Mouse (Mus musculus) hindbrain, postnatal 0 days (tissue): ENCODE data around the gene Kalrn. TPM values are rescaled to one million over a fixed set of nuclear protein-coding genes. Genes with fewer than 3 reads are reported as not detected.

ENCODE experiments used
- ATAC-seq: fragments of 200-750 bp; cut with Nextera tagmentation; 2 replicates; pipeline ENCODE4 v1.8.0; 2017; ENCODE audit warnings: mild to moderate bottlenecking, moderate TSS enrichment, moderate library complexity
- DNase-seq: peaks from one replicate; pipeline ENCODE4 v3.0.0-alpha.2; 2015; ENCODE audit warnings: low spot score
- H3K27ac ChIP-seq: fragments of 300-500 bp; sonication (generic); 2 replicates; pipeline ENCODE4 v1.5.1; 2014; ENCODE audit warnings: mild to moderate bottlenecking
- H3K27me3 ChIP-seq: fragments of 300-500 bp; sonication (generic); 2 replicates; pipeline ENCODE4 v1.6.1; 2014; ENCODE audit warnings: low read length, mixed read lengths; ENCODE audit not compliant: insufficient read depth
- H3K36me3 ChIP-seq: fragments of 300-500 bp; sonication (generic); 2 replicates; pipeline ENCODE4 v1.6.1; 2014; ENCODE audit warnings: low read length, mixed read lengths; ENCODE audit not compliant: insufficient read depth
- H3K4me1 ChIP-seq: fragments of 300-500 bp; sonication (generic); 2 replicates; pipeline ENCODE4 v1.6.1; 2014; ENCODE audit warnings: antibody characterized with exemption, low read length, mixed read lengths; ENCODE audit not compliant: insufficient read depth
- H3K4me2 ChIP-seq: fragments of 300-500 bp; sonication (generic); 2 replicates; pipeline ENCODE4 v1.6.1; 2014; ENCODE audit warnings: low read depth, mild to moderate bottlenecking, low read length, moderate library complexity, mixed read lengths
- H3K4me3 ChIP-seq: fragments of 300-500 bp; sonication (generic); 2 replicates; pipeline ENCODE4 v1.5.1; 2014; ENCODE audit warnings: low read length
- H3K9ac ChIP-seq: fragments of 300-500 bp; sonication (generic); replicated peaks from 2 replicates; pipeline ENCODE4 v1.6.1; 2014; ENCODE audit warnings: mild to moderate bottlenecking, low read length, moderate library complexity, mixed read lengths
- H3K9me3 ChIP-seq: fragments of 300-500 bp; sonication (generic); 2 replicates; pipeline ENCODE4 v1.6.1; 2016; ENCODE audit warnings: low read length, mixed read lengths
- CTCF ChIP-seq: IDR thresholded peaks from 2 replicates; pipeline ENCODE4 v1.5.1; 2016; ENCODE audit warnings: antibody characterized with exemption, control low read depth, low read depth
- WGBS: fragments of 180-500 bp; shearing (Covaris S2); extraction: QIAGEN DNeasy Blood & Tissue Kit; methylation state at CpG from one replicate; pipeline ENCODE4 v1.1.7; 2014; 5-methylcytosine and 5-hydroxymethylcytosine counted together
- polyA plus RNA-seq: library from polyadenylated mRNA; unstranded; fragments of >200 nt; fragmentation: Nextera tagmentation; extraction: Ambion mirVana; gene quantifications from 2 replicates; pipeline ENCODE4 v1.2.1, GENCODE M21; 2015
- total RNA-seq: library from RNA; depleted of rRNA; stranded (reverse); fragments of >200 nt; gene quantifications from 2 replicates; pipeline ENCODE4 v1.2.3, GENCODE M21; 2014

Gene Kalrn
- total and polyA plus RNA-seq, 2 experiments from 2014 or later, result 17.0 to 107 TPM

- TF ChIP-seq CTCF, result no peak
Measured at GRCm38 (mm10) chr16:34235086-34235485, 338.2 kb downstream of the Kalrn start.

GRCm38 (mm10) chr16:34231952-34232351 is 341.4 kb downstream of the Kalrn start:
- Histone ChIP-seq H3K9me3 (no peaks in the 10 kb centered on the region), H3K4me2 (no peak overlapping the region), H3K36me3 (no peaks in the 10 kb centered on the region), H3K4me3 (no peak overlapping the region), H3K27me3 (no peaks in the 10 kb centered on the region), H3K4me1 (0 out of 2 replicates have a peak, but pooled peaks cover 3% of the 10 kb centered on the region), H3K9ac (no peak overlapping the region), H3K27ac (no peak overlapping the region)
- no peak for TF ChIP-seq CTCF
- ATAC-seq (no peak), DNase-seq (no peak)
- WGBS, result 46% methylated on average over 5 of the region's 5 CpGs

More at GRCm38 (mm10) chr16:34235086-34235485, 338.2 kb downstream of the Kalrn start:
- Histone ChIP-seq H3K4me3 (no peak overlapping the region), H3K36me3 (no peaks in the 10 kb centered on the region), H3K4me1 (no peaks in the 10 kb centered on the region), H3K9me3 (no peaks in the 10 kb centered on the region), H3K27ac (no peak overlapping the region), H3K4me2 (no peak overlapping the region), H3K9ac (no peak overlapping the region), H3K27me3 (no peaks in the 10 kb centered on the region)
- WGBS, result 61% methylated on average over 11 of the region's 11 CpGs
- no peak for DNase-seq
- no peak for ATAC-seq

GRCm38 (mm10) chr16:34231146-34231545 is 342.2 kb downstream of the Kalrn start:
- H3K9me3 ChIP-seq, result no peaks in the 10 kb centered on the region
- H3K27me3 ChIP-seq, result no peaks in the 10 kb centered on the region
- no peak overlapping the region for H3K4me2 ChIP-seq
- 0 out of 2 replicates have a peak, but pooled peaks cover 3% of the 10 kb centered on the region for H3K4me1 ChIP-seq
- H3K36me3 ChIP-seq, result no peaks in the 10 kb centered on the region
- WGBS, result 82% methylated on average over 2 of the region's 2 CpGs
- no peak overlapping the region for H3K9ac ChIP-seq
- no peak overlapping the region for H3K4me3 ChIP-seq
- DNase-seq, result no peak
- ATAC-seq, result no peak
- H3K27ac ChIP-seq, result no peak overlapping the region
- TF ChIP-seq CTCF, result no peak

GRCm38 (mm10) chr16:34229350-34229749 is 344.0 kb downstream of the Kalrn start:
- no peaks in the 10 kb centered on the region for H3K36me3 ChIP-seq
- no peak overlapping the region for H3K27ac ChIP-seq
- H3K4me2 ChIP-seq, result no peak overlapping the region
- H3K4me1 ChIP-seq, result 0 out of 2 replicates have a peak, but pooled peaks cover 3% of the 10 kb centered on the region
- H3K4me3 ChIP-seq, result no peak overlapping the region
- H3K9me3 ChIP-seq, result no peaks in the 10 kb centered on the region
- no peak overlapping the region for H3K9ac ChIP-seq
- TF ChIP-seq CTCF, result no peak
- H3K27me3 ChIP-seq, result no peaks in the 10 kb centered on the region
- ATAC-seq (no peak), DNase-seq (no peak)
- 76% methylated on average over 8 of the region's 8 CpGs for WGBS

GRCm38 (mm10) chr16:34228661-34229060 is 344.7 kb downstream of the Kalrn start:
- Histone ChIP-seq H3K9ac (no peak overlapping the region), H3K27me3 (no peaks in the 10 kb centered on the region), H3K4me2 (no peak overlapping the region), H3K4me1 (0 out of 2 replicates have a peak, but pooled peaks cover 3% of the 10 kb centered on the region), H3K36me3 (no peaks in the 10 kb centered on the region), H3K4me3 (no peak overlapping the region), H3K27ac (no peak overlapping the region), H3K9me3 (no peaks in the 10 kb centered on the region)
- DNase-seq, result peak; percentile 40
- ATAC-seq, result no peak
- 21% methylated on average over 5 of the region's 5 CpGs for WGBS
- TF ChIP-seq CTCF, result no peak

- Histone ChIP-seq H3K4me3 (no peak overlapping the region), H3K4me1 (no peaks in the 10 kb centered on the region), H3K9ac (no peak overlapping the region), H3K27ac (no peak overlapping the region), H3K9me3 (no peaks in the 10 kb centered on the region), H3K27me3 (no peaks in the 10 kb centered on the region), H3K4me2 (no peak overlapping the region), H3K36me3 (peaks cover 22% of the 10 kb centered on the region; the same call in 1 of the 2 replicates)
- ATAC-seq, result no peak
- no peak for DNase-seq
- no peak for TF ChIP-seq CTCF
- 88% methylated on average over 3 of the region's 3 CpGs for WGBS
Measured at GRCm38 (mm10) chr16:34212160-34212559, 361.2 kb downstream of the Kalrn start.

- peaks cover 22% of the 10 kb centered on the region; the same call in 1 of the 2 replicates for H3K36me3 ChIP-seq
- DNase-seq (no peak), ATAC-seq (no peak)
- no peak for TF ChIP-seq CTCF
- H3K4me2 ChIP-seq, result no peak overlapping the region
- no peaks in the 10 kb centered on the region for H3K27me3 ChIP-seq
- WGBS, result 89% methylated on average over 12 of the region's 12 CpGs
- H3K9me3 ChIP-seq, result no peaks in the 10 kb centered on the region
- no peak overlapping the region for H3K9ac ChIP-seq
- H3K4me1 ChIP-seq, result no peaks in the 10 kb centered on the region
- H3K27ac ChIP-seq, result no peak overlapping the region
- no peak overlapping the region for H3K4me3 ChIP-seq
Measured at GRCm38 (mm10) chr16:34211243-34211642, 362.1 kb downstream of the Kalrn start.
